Mouse (Mus musculus) mouse trophoblast stem cell (cell line): ENCODE measurements at regions not wholly inside any gene's neighbourhood (a gene's known extent, or its start where the extent isn't known, plus 50 kb on each side); places are given as distances from the start of the nearest gene placed in this dataset.

ENCODE experiments used
- in situ Hi-C, 2 experiments: fragments of 300-500 bp; cut with MseI, MboI; formaldehyde crosslinking; loops; 2 replicates in 1 of 2; 3 replicates in 1 of 2; pipeline ENCODE4 v1.15.1; 2025

GRCm38 (mm10) chr3:37977453-37977852 is 253.2 kb upstream of the Gm5148 start:
- in situ Hi-C loops = no loop called here

GRCm38 (mm10) chr3:37976566-37976965 is 252.3 kb upstream of the Gm5148 start:
- in situ Hi-C loops = no loop called here

- in situ Hi-C loops = no loop called here
These were observed 251.0 kb upstream of the Gm5148 start for GRCm38 (mm10) chr3:37975194-37975756.

GRCm38 (mm10) chr3:37972931-37973330 is 248.6 kb upstream of the Gm5148 start:
- in situ Hi-C loops = no loop called here

- in situ Hi-C loops = no loop called here
These were observed 246.9 kb upstream of the Gm5148 start for GRCm38 (mm10) chr3:37971240-37971639.

GRCm38 (mm10) chr3:37968654-37969053 is 244.4 kb upstream of the Gm5148 start:
- in situ Hi-C loops = no loop called here

GRCm38 (mm10) chr3:37965221-37965620 is 240.9 kb upstream of the Gm5148 start:
- in situ Hi-C loops = no loop called here

GRCm38 (mm10) chr3:37964083-37964482 is 239.8 kb upstream of the Gm5148 start:
- in situ Hi-C loops = no loop called here

GRCm38 (mm10) chr3:37962811-37963210 is 238.5 kb upstream of the Gm5148 start:
- in situ Hi-C loops = no loop called here

GRCm38 (mm10) chr3:37962043-37962810 is 237.9 kb upstream of the Gm5148 start:
- in situ Hi-C loops = no loop called here

GRCm38 (mm10) chr3:37958361-37958978 is 234.2 kb upstream of the Gm5148 start:
- in situ Hi-C loops = no loop called here

GRCm38 (mm10) chr3:37956543-37956942 is 232.3 kb upstream of the Gm5148 start:
- in situ Hi-C loops = no loop called here

- in situ Hi-C loops = no loop called here
These were observed 228.6 kb upstream of the Gm5148 start for GRCm38 (mm10) chr3:37952891-37953290.

GRCm38 (mm10) chr3:37952251-37952650 is 228.0 kb upstream of the Gm5148 start:
- in situ Hi-C loops = no loop called here

GRCm38 (mm10) chr3:37943661-37944060 is 219.4 kb upstream of the Gm5148 start:
- in situ Hi-C loops = no loop called here

GRCm38 (mm10) chr3:37940016-37940415 is 215.7 kb upstream of the Gm5148 start:
- in situ Hi-C loops = no loop called here

GRCm38 (mm10) chr3:37938870-37939269 is 214.6 kb upstream of the Gm5148 start:
- in situ Hi-C loops = no loop called here

- in situ Hi-C loops = no loop called here
These were observed 213.9 kb upstream of the Gm5148 start for GRCm38 (mm10) chr3:37938284-37938596.

- in situ Hi-C loops = no loop called here
These were observed 213.3 kb upstream of the Gm5148 start for GRCm38 (mm10) chr3:37937381-37938283.

GRCm38 (mm10) chr3:37936251-37936931 is 212.1 kb upstream of the Gm5148 start:
- in situ Hi-C loops = no loop called here

- in situ Hi-C loops = no loop called here
These were observed 210.8 kb upstream of the Gm5148 start for GRCm38 (mm10) chr3:37934905-37935708.
